Mouse (Mus musculus): ENCODE measurements around the gene Gm49711.

The Gm49711 gene

DNA sequence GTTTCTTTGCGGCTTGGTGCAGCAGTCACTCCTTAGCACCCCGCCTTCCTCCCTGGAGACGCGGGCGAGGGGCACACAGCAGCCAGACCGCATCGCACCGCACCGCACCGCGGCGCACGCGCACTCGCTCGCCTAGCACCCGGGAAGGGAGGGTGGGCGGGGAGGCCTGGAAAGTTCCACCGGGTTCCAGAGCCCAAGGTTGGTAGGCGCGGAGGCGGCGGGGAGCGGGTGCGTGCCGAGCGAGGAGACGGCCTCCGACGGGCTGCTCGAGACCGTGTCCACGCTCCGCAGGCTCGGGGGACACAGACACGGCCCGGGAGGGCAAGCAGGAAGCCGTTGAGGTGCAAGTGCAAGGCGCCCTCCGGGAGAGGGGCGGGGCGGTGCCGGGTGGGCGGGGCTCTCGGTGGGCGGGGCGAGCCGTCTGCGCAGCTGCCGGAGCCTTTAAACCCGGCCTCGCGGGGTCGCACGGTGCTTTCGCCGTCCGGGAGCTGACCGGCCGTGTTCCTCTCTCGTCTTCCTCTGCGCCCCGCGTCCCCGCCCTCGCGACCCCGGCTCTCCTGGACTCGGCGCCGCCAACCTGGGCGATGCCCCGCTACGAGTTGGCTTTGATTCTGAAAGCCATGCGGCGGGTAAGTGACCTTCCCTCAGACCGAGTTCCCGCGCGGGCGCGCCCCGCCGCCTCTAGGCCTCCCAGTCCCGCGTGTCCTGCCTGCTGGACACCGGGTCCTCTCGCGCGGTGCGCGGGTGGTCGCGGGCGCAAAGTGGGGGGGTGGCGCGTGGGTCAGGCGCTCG lies at the start of gene Gm49711, which contains the start of the genes Mrps6 and Slc5a3:
Gene Gm49711 (plus strand): TSS at position 465 of the 792 bp plus-strand sequence.
Gene Mrps6 (plus strand): TSS at position 419 of the 792 bp plus-strand sequence.
Gene Slc5a3 (plus strand): TSS at position 471 of the 792 bp plus-strand sequence.
- peak; percentile 82 for DNase-seq (ENCODE audit: low spot score)

DNA sequence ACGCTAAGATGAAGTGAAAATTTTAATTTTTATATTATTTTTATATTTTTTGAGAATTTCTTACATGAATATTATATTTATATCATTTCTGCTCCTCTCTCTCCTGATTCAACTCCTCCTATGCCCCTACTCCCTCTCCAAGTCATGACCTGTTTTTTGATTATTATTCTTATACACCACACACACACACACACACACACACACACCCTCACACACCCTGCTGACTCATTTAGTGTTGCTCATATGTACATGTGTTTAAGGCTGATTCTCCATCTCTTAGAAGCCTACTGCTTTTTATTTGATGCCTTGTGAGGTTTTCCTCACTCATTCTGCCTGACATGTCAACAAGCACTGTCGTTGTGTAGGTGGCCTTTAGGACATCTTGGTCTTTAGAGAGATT lies 48.5 kb upstream of the Gm49711 start:
- DNase-seq (ENCODE audit: low spot score), result no peak

DNA sequence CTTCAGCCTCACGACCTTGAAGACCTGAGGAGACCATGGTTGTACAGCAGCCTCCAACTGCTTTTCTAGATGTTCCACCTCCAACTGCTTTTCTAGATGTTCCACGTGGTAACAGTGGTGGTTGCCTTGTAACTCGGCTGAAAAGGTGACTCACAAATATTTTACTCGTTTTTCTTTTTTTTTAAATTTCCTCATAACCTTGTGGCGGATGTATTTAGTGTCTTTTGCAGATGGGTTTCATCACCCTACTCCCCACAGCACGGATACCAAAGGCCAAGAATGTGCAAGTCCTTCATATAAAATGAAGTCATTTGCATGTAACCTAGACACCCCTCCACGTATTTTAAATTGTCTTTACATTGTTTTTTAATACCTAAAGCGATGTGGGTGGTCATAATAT lies 41.3 kb upstream of the Gm49711 start:
- no peak for DNase-seq (ENCODE audit: low spot score)

DNA sequence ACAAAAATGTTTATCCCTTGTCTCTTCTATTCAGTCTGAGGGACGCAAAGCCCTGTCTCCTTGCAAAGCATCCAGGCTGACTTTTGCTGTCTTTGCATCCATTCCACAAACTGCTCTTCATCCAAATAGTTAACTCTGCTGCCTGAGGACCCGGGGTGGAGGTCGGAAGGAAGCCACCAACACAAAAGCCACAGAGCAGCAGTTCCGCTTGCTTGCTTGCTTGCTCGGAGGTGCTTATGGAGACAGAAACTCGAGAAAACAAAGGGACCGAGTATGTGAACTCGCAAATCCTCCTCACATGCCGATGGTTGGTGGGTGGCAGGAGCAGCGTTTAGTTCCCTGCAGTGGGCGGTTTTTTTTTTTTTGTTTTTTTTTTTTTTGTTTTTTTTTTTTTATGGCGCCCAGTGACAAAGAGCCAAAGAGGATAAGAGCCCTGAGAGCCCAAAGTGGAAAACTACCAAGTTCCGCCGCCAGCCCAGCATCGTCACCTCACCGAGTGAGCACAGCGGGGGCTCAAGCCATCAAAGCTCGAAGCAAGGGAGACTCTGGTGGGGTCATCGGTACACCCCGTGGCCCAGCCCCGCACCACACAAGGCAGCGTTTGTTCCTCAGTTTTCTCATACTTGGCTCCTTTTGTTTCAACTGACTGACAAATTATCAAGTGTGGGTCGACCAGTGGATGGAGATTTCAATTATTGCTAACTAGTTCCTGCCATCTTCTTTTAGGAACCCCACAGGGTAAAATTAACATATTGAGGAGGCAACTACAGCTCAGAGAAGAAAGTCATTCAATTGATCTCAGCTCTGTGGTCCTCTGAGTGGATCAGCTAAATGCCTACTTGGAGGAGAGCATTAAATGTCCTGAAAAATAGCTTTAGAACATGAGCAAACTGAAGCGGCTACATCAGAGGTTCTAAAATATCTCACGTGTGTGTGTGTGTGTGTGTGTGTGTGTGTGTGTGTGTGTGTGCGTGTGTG lies 38.7 kb upstream of the Gm49711 start:
- no peak for DNase-seq (ENCODE audit: low spot score)

DNA sequence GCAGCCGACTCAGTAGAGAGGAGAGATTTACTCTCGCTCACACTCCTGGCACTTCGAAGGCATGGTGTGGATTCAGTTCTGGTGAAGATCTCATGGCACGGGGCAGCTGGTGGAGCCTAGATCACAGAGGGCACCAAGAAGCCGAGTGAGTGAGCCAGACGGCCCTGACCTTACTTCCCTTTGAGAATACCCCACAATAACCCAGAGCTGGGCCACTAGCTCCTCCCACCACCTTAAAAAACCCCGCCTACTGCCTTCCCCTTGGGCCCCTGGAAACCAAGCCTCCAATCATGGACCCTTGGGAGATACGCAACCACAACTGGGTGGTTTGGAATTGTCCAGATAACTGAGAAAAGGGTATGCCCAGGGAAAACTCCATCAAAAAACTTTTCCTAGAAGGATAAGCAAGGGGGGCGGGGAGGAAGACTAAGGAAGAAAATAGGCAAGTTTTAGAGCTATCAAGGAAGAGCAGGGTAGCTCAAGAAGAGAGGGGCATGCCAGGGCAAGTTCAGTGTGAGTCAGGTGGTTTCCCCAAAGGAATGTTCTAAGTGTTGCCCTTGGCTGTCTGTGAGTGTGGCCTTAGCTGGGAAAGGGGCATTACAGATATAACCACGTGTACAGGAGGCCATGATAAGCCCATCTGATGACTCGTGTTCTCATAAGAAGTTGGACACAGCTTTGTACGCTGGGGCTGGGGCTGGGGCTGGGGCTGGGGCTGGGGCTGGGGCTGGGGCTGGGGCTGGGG lies 36.3 kb upstream of the Gm49711 start:
- no peak for DNase-seq (ENCODE audit: low spot score)

DNA sequence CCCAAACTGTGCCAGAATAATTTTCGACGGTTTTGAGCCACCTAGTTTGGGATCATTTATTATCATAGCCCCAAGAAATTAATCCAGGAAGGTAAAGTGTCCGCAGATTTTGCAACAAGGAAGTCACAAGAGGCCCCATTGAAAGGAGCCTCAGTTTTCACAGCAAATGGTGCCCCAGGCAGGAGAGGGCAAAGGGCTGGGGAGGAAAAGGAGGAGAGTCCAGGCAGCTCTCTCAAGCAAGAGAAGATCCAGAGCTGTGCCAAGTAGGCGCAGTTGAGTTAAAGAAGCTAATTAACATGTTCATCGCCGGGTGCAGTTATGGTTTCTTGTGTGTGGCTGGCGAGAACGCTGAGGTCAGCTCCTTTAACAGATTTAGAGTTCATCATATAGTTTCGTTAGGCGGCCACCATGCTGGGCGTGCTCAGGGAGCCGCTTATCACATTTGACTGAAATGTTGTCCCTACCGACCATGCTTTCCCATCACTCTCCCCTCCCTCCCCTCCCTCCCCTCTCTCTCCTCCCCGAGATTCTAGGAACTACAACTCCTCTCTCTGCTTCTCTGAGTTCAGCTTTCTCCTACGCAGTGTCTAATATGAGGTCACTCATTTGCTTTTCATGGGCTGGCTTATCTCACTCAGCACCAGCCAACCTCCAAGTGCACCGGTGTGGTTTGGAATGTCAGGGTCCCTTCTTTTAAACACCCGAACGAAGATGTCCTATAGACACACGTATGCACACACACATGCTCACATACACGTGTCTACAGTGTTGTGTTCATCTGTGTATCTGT lies 35.4 kb upstream of the Gm49711 start:
- DNase-seq (ENCODE audit: low spot score), result no peak

DNA sequence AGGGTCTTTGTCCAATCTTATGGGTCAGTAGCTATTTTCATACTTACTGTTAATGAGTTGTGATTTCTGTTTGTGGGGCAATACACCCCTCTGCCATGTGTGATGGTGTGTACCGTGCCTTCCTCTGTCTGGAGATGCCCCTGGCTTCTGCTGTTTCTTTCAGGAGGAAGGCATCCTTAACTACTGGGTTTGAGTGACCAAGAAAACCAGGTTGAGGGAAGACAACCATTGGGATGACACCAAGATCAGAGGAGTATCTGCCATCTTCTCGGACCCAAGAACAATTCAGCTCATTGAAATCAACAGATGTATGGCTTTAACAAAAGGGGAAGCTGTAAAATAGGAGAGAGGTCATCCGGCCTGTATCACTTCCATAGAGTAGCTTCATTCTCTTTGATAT lies 24.8 kb upstream of the Gm49711 start:
- DNase-seq (ENCODE audit: low spot score), result no peak

DNA sequence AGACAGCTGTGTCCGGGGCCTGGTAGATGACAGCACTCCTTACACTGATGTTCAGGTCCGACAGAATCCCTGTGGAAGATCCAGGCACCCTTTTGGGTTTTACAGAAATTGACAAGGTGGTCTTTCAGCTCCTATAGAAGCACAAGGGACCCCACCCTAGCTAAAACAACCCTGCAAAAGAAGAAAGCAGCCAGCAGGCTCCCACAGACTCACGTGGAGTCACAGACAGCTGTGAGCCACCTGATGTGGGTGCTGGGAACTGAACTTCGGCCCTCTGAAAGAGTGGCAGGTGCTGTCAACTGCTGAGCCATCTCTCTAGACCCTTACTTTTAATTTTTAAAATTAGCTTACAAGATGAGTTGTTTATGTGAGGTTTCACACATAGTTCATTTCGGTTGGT lies 23.4 kb upstream of the Gm49711 start:
- no peak for DNase-seq (ENCODE audit: low spot score)

DNA sequence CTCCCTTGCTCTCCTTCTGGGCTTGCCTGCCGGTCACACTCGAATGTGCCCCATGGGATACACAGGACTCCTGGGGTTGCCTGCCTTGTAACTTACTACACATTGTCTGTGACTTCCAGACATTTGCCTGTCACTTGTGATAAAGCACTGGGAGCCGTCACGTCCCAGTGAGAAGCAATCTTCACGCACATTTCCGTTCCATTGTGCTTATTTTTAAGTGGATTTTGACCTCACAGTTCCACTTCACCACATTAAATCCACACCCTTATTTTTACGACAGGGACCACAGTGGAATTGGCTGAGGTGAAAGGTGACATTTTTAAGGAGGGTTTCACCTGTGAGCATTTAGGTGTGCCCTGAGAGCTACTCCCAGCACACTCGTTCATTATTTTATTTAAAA lies 21.4 kb upstream of the Gm49711 start:
- no peak for DNase-seq (ENCODE audit: low spot score)

DNA sequence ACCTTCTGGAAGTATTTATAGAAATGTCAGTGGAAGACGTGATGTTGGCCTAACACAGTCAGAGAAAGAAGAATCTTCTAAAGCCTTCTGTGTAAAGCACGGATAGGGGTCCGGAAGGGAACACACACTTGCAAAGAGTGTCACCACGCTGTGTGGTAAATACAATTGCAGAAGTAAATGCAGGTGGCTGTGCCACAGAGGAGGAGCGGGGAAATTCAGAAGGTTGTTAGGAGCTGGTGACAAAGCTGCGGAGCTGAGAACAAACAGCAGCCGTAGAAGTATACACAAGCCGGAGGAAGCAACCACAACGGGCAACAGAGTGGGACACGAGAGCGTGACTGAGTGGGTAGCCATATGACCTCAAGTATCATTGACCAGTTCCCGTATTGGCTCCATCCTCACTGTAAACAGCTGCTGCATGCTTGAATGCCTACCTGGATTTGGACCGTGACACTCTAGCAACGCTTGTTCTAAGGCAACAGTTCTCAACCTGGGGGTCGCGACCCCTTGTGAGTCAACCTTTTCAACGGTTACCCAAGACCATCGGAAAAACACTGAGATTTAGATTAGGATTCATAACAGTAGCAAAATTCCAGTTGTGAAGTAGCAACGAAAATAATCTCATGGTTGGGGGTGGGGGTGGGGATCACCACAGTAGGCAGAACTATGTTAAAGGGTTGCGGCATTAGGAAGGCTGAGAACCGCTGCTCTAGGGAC lies 20.1 kb upstream of the Gm49711 start:
- DNase-seq (ENCODE audit: low spot score), result no peak

DNA sequence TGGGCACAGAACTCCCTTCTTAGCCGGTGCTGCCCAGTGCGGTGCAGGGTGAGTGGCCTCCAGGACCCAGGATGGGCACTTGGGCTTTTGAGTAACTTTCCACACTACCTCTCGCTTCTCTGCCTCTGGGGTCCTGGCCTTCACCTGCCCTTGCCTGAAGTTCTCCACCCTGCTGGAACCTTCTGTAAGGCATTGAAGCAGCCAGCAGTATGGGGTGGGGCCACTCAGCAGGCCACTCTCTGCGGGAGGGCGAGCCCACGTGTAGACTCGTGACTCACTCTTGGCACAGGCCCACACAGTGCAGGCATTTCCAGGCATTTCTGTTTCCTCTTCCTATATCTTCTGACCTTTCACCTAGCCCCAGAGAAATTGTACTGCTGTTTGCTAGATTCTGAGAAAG lies 18.7 kb upstream of the Gm49711 start:
- DNase-seq (ENCODE audit: low spot score), result no peak

DNA sequence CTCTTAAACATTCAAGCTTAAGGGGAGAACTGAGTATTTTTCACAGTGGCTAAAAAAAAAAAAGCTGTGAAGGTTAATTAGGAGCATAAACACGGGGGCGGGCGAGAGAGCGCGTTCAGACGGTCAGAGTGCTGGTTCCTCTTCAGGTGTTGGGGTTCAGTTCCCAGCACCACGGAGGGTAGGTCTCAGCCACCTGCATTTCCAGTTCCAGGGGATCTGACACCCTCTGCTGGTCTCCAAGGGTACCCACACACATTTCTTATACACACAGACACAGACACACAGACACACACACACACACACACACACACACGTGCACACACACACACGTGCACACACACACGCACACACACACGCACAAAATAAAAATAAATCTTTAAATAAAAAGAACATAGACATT lies 18.1 kb upstream of the Gm49711 start:
- no peak for DNase-seq (ENCODE audit: low spot score)

DNA sequence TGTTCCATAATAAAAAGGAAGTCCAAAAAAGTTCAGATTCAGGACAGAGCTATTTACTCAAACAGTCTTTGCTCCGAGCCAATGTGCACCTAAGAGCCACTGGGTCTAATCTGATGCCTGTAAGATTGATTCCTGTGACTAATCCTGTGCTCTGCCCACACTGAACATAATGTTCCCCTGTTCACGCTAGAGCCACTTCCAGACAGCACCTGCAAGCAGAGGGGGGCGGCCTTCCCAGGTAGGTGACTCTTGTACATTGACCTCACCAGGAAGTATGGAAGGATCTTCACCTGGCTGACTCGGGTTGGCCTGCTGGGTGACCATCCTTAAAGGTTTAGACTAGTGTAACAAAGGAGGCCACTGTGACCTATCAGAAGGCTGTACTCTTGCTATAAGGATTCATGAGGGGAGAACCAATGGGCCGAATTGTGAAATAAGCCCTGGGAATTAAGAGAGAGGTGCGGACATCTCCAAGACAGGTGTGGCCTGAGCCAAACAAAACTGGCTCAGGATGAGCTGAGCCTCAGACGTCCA lies 6.3 kb upstream of the Gm49711 start:
- DNase-seq (ENCODE audit: low spot score), result no peak

DNA sequence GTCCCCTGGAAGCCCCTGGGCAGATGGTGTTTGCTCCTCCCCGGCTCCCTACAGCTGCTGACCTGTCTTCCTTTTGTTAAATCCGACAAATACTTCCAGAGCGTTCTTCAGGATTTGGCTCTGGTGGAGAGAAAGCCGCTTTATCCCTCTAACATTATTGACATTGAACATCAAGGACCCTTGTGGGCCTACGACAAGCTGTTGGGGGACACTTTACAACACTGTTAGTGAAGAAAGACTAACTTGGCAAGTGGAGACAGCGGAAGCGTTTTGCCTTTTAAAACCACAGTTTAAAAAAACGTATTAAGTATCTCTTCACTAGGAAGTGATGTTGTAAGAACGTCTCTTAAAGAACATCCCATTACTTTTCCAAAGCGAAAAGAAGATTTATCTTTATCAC lies 5.5 kb upstream of the Gm49711 start:
- DNase-seq (ENCODE audit: low spot score), result no peak

DNA sequence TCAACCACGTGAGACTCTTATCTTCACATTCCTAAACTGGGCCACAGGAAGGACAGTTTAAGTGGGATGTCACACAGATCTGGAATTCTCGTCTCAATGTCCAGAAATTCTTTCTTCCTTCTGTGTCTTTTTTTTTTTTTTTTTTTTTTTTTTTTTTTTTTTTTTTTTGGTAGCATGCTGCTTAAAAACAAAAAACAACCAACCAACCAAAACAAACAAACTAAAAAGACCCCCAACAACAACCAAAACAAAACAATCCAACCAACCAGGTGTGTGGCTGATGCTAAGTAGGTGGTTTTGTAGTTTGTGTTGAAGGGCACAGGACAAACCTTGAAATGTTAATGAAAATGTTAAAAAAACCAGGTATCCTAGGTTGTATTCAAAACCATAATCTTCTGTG lies 1.4 kb upstream of the Gm49711 start:
- DNase-seq (ENCODE audit: low spot score), result no peak

DNA sequence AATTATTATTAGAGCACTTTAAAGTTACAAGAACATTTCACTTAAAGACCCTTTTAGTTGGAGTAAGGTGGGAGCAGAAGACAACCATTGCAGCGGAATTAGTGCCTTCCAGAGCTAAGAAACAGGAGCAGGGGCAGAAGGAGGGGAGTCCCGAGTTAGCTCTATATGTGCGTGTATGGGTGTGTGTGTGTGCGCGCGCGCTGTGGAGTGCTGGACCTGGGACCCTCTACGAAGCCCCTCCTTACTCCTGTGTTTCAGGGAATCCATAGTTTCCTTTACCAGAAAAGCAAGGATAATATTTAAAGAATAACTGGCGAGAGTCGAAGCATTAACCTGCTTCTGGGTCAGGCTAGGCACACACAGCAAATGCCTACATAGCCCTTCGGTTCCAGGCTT lies 662 bp upstream of the Gm49711 start:
- peak; percentile 2 for DNase-seq (ENCODE audit: low spot score)

DNA sequence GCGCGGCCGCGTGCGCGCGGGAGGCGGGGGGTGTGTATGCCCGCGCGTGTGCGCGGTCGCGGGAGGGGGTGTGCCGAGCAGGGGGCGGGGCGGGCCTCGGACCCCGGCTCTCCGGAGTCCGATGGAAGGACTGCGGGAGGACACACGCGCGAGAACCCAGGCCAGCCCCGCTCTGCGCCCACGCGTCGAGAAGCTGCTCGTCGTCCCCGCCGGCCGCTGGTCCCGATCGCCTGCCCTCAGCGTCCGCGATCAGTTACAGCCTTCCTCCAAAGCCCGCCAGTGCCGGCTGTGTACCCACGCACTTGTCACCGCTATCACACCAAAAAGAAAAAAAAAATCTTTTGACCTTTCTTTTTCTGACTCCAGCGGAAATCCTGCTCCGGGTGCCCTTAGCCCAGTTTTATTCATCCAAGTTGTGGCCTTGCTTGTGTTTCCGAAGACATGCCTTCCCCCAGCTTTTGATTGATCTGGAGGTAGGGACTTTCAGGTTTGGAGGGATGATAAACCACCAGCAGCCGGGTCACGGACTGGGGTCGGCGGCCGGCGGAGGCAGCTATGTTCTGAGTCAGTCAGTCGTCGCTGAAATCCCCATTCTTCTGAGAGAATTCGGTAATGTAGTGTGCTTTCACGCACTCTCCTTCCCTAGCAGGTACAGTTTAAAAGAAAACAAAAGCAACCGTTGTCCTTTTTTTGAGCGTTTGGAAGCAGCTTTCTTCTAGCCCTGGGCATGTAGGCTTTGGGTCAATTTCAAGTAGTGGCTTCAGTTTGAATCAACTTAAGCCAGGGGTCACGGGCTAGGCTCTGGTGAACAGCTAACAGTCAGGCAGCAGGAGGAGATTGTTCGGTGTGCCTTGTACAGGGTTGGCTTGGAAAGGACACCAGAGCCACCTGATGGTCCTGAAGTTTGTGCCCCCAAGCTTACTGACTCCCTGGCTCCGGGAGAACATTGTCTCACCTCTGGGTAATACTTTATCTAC lies 816 bp downstream of the Gm49711 start:
- DNase-seq (ENCODE audit: low spot score), result peak; percentile 9

DNA sequence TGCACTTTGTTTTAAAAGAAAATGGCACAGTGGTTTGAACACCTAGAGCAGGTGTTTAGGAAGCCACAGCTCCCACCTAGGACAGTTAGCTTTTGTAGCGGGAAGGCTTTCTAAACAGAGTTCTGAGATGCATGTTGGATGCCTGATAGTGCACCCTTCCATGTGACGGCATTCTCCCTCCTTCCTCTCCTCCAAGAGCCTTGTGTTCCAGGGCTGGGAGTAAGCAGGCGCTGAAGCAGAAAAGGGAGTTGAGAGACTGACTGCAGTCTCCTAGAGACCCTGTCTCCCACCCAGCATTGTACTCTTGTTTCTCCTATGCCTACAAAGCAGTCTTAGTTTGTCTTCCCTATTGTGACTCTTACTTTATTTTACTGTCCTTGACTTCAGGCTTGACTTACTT lies 2.1 kb downstream of the Gm49711 start:
- DNase-seq (ENCODE audit: low spot score), result no peak

DNA sequence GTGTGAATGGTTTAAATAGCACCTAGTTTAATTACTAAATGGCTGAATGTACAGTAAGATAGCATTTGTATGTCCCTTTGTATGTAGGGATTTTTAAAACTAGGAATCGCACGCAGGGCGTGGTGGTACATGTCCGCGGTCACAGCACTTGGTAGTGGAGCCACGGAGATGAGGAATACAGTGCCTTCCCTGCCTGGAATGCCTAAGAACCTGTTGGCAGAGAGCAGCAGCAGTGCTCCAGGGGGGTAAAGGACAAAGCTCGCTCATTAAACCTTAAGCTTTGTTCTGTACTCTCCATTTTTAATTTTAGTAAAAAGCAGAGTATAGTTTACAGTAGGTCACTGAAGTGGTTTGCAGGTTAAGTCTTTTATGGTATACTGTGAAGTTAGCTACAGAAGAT lies 3.5 kb downstream of the Gm49711 start:
- no peak for DNase-seq (ENCODE audit: low spot score)
